Mouse (Mus musculus): ENCODE measurements around the gene Prrt4. TPM values are rescaled to one million over a fixed set of nuclear protein-coding genes. Genes with fewer than 3 reads are reported as not detected.

Prrt4 gene
- total and polyA plus RNA-seq, 3 experiments, result 2.2 TPM

DNA sequence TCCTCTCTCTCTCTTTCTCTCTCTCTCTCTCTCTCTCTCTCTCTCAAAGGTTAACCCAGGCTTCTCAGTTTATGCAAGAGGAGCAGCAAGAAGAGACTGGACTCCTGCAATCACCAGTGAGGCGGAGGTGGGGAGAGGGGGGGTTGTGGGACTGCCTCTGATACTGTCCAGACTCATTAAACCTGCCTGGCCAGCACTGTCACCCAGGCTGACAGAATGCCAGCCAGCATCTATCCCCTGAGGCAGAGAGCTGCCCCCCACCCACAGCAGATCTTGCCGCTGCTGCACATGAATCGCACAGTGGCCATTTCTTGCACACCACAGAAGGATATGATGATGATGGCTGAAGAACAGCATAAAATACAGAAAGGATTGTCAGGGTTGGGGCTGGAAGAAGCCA lies 4.3 kb downstream of the Prrt4 start:
- Histone ChIP-seq H3K79me2 (replicated peaks; ENCODE audit: control insufficient read depth, insufficient read depth, low read length) (no peaks in the 10 kb centered on the region), H3K27me3 (ENCODE audit: control insufficient read depth, insufficient read depth, low read length) (peaks cover 5% of the 10 kb centered on the region), H3K36me3 (ENCODE audit: control insufficient read depth, insufficient read depth, low read length) (no peaks in the 10 kb centered on the region), H3K9ac (ENCODE audit: low read depth, low read length) (no peak overlapping the region), H3K4me3 (no peak overlapping the region), H3K27ac (no peak overlapping the region), H3K4me1 (ENCODE audit: control insufficient read depth, insufficient read depth, low read length) (no peaks in the 10 kb centered on the region; the same call in 1 of the 2 replicates)
- WGBS, result 84% methylated on average over 3 of the region's 3 CpGs
- TF ChIP-seq CTCF (IDR thresholded peaks at IDR 0.05) (no peak), POLR2A (IDR thresholded peaks at IDR 0.05; ENCODE audit: insufficient read depth, low read depth, low read length) (no peak), EP300 (IDR thresholded peaks at IDR 0.05; ENCODE audit: insufficient read depth, low read depth, low read length) (no peak)
- intact Hi-C loops (cut with DNase I), result no loop called here
- no peak for DNase-seq

DNA sequence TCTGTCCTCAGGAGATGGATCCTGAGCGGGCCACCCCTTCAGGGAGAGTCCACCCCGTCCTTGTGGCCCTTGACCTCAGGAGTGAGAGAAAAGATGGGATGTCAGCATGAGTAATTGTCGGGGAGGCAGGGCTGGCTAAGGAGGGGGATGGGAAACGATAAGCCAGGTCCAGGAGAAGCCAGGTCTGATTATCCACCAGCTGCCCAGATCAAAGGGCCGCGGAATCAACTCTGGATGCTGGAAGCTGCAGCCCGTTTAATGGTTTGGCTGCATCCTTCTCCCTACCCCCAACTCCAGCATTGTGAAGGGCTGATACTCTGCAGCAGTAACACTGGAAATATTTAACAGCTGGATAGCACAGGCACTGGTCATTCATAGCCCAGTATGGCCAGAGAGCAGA lies 5.0 kb downstream of the Prrt4 start:
- DNase-seq, result no peak
- H3K9ac ChIP-seq (ENCODE audit: low read depth, low read length), result no peak overlapping the region
- no peaks in the 10 kb centered on the region for H3K36me3 ChIP-seq (ENCODE audit: control insufficient read depth, insufficient read depth, low read length)
- WGBS, result 41% methylated on average over 7 of the region's 7 CpGs
- no peaks in the 10 kb centered on the region; the same call in 1 of the 2 replicates for H3K4me1 ChIP-seq (ENCODE audit: control insufficient read depth, insufficient read depth, low read length)
- H3K27ac ChIP-seq, result no peak overlapping the region
- no peaks in the 10 kb centered on the region for H3K79me2 ChIP-seq (replicated peaks; ENCODE audit: control insufficient read depth, insufficient read depth, low read length)
- TF ChIP-seq EP300 (IDR thresholded peaks at IDR 0.05; ENCODE audit: insufficient read depth, low read depth, low read length) (no peak), POLR2A (IDR thresholded peaks at IDR 0.05; ENCODE audit: insufficient read depth, low read depth, low read length) (no peak), CTCF (IDR thresholded peaks at IDR 0.05) (no peak)
- peaks cover 6% of the 10 kb centered on the region for H3K27me3 ChIP-seq (ENCODE audit: control insufficient read depth, insufficient read depth, low read length)
- intact Hi-C loops (cut with DNase I), result no loop called here
- H3K4me3 ChIP-seq, result no peak overlapping the region

DNA sequence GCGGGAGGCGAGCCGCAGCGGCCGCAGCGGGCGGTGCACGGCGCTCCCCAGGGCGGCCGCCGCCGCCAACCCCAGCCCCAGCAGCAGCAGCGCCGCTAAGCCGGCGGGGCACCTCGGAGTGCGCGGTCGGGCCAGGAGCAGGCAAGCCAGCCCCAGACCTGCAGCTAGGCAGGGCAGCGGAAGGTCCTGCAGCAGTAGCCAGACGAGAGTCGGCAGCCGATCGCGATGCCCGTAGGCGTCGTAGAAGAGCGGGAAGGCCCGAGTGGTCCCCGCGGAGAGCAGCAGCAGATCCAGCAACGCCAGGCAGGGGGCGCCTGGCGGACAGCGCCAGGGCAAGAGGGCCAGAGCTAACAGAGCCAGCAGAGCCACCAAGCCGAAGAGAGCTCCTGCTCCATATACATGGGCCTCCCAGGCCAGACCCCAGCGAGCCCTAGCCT lies 8.4 kb downstream of the Prrt4 start:
- Histone ChIP-seq H3K27ac (peak overlapping the region; percentile 34; the same call in 1 of the 2 replicates), H3K27me3 (ENCODE audit: control insufficient read depth, insufficient read depth, low read length) (peaks cover 6% of the 10 kb centered on the region), H3K9ac (ENCODE audit: low read depth, low read length) (peak overlapping the region; percentile 75), H3K36me3 (ENCODE audit: control insufficient read depth, insufficient read depth, low read length) (no peaks in the 10 kb centered on the region), H3K4me1 (ENCODE audit: control insufficient read depth, insufficient read depth, low read length) (no peaks in the 10 kb centered on the region; the same call in 1 of the 2 replicates), H3K4me3 (peak overlapping the region; percentile 59), H3K79me2 (replicated peaks; ENCODE audit: control insufficient read depth, insufficient read depth, low read length) (no peaks in the 10 kb centered on the region)
- WGBS, result under 1% methylated on average over 40 of the region's 40 CpGs
- intact Hi-C loops (cut with DNase I), result loop anchor here (1.0 to 2.0 kb wide), 2 partner anchors 27 to 70 kb away; no protein-coding TSS in a partner anchor
- TF ChIP-seq POLR2A (IDR thresholded peaks at IDR 0.05; ENCODE audit: insufficient read depth, low read depth, low read length) (no peak), EP300 (IDR thresholded peaks at IDR 0.05; ENCODE audit: insufficient read depth, low read depth, low read length) (no peak), CTCF (IDR thresholded peaks at IDR 0.05) (no peak; the same call in 1 of the 2 replicates)
- peak; percentile 86 to 88 for DNase-seq

GRCm38 (mm10) chr6:29170063-29170921 lies 9.1 kb downstream of the Prrt4 start:
- intact Hi-C loops (cut with DNase I), result loop anchor here (2.0 kb wide), 1 partner anchor 71 kb away; no protein-coding TSS in a partner anchor
- WGBS, result 7% methylated on average over 63 of the region's 63 CpGs
- H3K79me2 ChIP-seq (replicated peaks; ENCODE audit: control insufficient read depth, insufficient read depth, low read length), result no peaks in the 10 kb centered on the region
- H3K27me3 ChIP-seq (ENCODE audit: control insufficient read depth, insufficient read depth, low read length), result peaks cover 6% of the 10 kb centered on the region
- H3K4me1 ChIP-seq (ENCODE audit: control insufficient read depth, insufficient read depth, low read length), result no peaks in the 10 kb centered on the region; the same call in 1 of the 2 replicates
- no peak overlapping the region; the same call in 1 of the 2 replicates for H3K27ac ChIP-seq
- DNase-seq, result peak; percentile 41 to 45
- TF ChIP-seq CTCF (IDR thresholded peaks at IDR 0.05), result no peak
- no peak for TF ChIP-seq EP300 (IDR thresholded peaks at IDR 0.05; ENCODE audit: insufficient read depth, low read depth, low read length)
- TF ChIP-seq POLR2A (IDR thresholded peaks at IDR 0.05; ENCODE audit: insufficient read depth, low read depth, low read length), result no peak
- peak overlapping the region; percentile 59 for H3K4me3 ChIP-seq
- peak overlapping the region; percentile 75 for H3K9ac ChIP-seq (ENCODE audit: low read depth, low read length)
- H3K36me3 ChIP-seq (ENCODE audit: control insufficient read depth, insufficient read depth, low read length), result no peaks in the 10 kb centered on the region

DNA sequence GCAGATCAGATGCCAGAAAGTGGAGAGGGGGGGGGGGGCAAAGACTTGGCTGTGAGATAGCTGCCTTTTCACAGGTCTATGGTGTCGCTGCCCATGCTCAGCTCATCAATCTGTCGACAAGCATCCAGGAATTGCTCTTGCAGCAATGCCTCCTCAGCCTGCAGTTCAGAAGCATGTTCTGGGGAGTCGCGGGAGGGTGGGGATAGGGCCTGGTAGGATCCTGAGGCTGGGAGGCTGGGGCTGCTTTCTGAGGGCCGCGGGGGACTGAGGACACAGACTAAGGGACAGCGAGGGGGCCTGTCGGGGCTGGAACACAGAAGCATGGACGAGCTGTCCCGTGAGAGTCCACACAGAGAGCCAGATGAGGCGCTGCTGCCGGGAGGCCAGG lies 9.7 kb downstream of the Prrt4 start:
- no peak for DNase-seq

More for the DNA sequence above, 9.7 kb downstream of the Prrt4 start:
- no peak overlapping the region for H3K4me3 ChIP-seq
- 35% methylated on average over 12 of the region's 12 CpGs for WGBS
- H3K9ac ChIP-seq (ENCODE audit: low read depth, low read length), result no peak overlapping the region
- no peak for TF ChIP-seq POLR2A (IDR thresholded peaks at IDR 0.05; ENCODE audit: insufficient read depth, low read depth, low read length)
- TF ChIP-seq CTCF (IDR thresholded peaks at IDR 0.05), result no peak
- no peak for TF ChIP-seq EP300 (IDR thresholded peaks at IDR 0.05; ENCODE audit: insufficient read depth, low read depth, low read length)
- intact Hi-C loops (cut with DNase I), result loop anchor here (2.0 kb wide), 1 partner anchor 71 kb away; no protein-coding TSS in a partner anchor
- no peak overlapping the region for H3K27ac ChIP-seq
- H3K4me1 ChIP-seq (ENCODE audit: control insufficient read depth, insufficient read depth, low read length), result no peaks in the 10 kb centered on the region; the same call in 1 of the 2 replicates
- H3K27me3 ChIP-seq (ENCODE audit: control insufficient read depth, insufficient read depth, low read length), result peaks cover 6% of the 10 kb centered on the region
- no peaks in the 10 kb centered on the region for H3K79me2 ChIP-seq (replicated peaks; ENCODE audit: control insufficient read depth, insufficient read depth, low read length)
- H3K36me3 ChIP-seq (ENCODE audit: control insufficient read depth, insufficient read depth, low read length), result no peaks in the 10 kb centered on the region

Data from heart, adult 2 months (tissue).